Mouse (Mus musculus) embryo, embryonic 11.5 days (tissue): Measurements from ENCODE around the gene Ier3.

Experiments
- DNase-seq: peaks from one replicate; pipeline ENCODE4 v3.0.0-alpha.2; 2012; ENCODE audit warnings: low read depth, low spot score

Ier3 gene

GRCm38 (mm10) chr17:35810900-35811648 lies 10.4 kb upstream of the Ier3 start:
- DNase-seq: no peak

DNA sequence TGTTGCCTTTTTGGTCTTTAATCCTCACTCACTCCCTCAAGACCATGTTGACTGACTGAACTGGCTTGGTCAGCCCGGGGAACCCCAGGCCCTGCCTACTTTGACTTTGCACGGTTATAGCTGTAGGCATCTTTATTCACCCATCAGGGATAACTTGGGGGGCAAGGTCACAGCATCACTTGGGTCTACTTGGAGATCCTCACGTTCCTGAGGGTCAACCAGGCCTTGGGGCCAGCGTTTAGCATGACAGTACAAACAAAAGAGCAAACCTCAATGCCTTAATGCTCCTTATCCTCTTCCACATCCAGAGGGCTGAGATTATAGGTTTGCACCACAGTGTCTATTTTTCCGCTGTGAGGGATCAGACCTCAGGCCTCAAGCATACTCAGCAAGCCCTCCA lies 9.2 kb upstream of the Ier3 start:
- no peak for DNase-seq

DNA sequence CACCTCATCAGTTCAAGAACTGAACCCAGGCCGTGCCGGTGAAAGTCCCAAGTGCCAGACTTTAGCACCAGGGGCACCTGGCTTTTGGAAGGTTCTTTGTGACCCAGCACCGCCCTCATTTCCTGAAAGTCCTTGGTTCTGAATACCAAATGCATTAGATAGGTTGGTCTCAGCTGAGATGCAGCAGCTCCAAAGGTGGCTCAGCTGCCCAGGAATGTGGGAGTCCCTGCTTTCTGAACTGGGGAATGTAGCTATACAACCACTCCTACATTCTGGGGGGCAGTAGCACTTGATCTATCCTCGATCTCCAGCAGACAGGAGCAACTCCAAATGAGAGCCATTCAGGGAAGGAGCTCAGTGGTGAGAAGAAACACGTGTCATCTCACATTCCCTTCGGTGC lies 8.7 kb upstream of the Ier3 start:
- DNase-seq: no peak

GRCm38 (mm10) chr17:35813245-35813647 lies 8.2 kb upstream of the Ier3 start:
- DNase-seq: no peak

DNA sequence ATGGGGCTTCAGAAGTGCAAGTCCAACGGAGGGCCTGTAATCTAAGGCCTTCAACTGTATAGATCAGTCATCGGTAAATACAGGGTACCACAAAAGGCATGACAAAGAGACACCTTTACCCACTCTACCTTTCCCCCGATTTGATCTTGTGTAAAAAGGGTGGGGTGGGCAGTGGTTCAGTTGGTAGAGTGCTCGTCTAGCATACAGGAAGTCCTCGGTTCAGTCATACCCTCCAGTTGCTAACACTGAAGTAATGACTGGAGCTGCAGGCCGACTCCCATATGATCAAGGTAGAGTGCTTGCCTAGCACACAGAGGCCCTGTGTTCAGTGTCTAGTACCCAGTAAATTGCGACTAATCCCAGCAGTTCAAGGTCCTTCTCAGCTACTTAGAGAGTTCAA lies 7.8 kb upstream of the Ier3 start:
- DNase-seq: no peak

- no peak for DNase-seq
Measured at GRCm38 (mm10) chr17:35814678-35815077, 6.8 kb upstream of the Ier3 start.

DNA sequence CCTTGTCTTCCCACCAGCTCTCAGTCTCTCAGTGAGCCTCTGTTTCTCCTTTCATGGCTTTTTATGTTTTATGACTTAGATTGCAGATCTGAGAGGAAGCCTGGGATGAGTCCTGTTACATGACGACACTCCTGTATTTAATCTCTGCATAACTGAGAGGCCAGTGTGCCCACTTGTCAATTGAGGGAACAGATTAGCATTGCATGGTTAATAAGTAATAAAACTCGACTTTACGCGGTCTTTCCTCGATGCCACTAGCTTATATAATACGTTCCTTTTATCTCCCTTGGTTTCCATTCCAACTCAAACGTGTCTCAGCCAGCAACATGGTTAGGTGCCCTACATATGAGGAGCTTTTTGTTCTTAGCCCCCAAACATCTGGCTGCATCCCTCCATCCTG lies 5.6 kb upstream of the Ier3 start:
- no peak for DNase-seq

DNA sequence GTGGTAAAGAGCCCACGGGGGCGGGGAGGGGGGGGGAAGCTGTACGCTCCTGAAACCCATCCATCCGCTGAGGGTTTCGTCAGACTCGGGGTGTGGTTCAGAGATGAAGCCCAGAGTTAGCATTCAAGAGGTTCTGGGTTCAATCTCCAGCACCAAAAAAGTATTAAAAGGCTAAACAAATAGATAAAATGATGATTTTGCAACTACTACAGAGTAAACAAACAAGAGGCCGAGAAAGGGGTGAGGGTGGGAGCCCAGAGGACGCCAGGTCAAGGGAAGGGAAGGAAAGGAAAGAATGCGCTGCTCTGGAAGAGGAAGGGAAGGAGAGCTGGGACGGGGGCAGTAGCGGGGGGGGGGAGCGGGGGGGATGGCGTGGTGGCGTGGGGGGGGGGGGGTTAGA lies 4.8 kb upstream of the Ier3 start:
- no peak for DNase-seq

- DNase-seq: no peak
Measured at GRCm38 (mm10) chr17:35817226-35817625, 4.3 kb upstream of the Ier3 start.

DNA sequence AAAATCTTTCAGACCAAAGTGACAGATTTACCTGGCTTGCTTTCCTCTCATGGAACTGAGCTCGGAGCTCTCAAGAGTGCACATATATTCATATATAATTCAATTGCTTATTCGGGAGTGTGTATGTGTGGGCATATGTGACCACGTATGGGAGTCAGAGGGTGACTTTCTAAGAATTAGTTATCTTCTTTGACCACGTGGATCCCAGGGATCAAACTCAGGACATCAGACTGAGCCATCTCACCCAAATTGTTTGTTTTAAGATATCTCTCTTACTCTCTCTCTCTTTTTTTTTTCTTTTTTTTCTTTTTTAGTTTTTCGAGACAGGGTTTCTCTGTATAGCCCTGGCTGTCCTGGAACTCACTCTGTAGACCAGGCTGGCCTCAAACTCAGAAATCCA lies 1.4 kb upstream of the Ier3 start:
- no peak for DNase-seq

DNA sequence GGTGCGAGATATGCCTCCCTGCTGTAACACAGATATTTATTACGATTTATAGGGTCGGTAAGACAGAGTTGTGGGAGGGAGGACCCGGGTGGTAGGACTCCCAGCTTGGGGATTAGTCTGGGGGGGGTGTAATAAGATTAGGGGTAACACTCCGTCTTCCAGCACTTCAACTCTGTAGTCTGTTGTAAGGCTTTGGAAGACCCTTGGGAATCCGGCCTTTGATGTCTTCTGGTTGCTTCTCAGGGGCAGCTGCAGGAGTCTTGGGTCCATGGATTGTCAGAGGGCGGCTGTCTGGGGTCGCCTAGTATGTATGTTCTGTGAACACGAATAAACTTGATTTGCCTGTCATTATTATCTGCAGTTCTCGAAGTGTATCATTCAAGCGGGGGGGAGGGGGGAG lies 1.1 kb downstream of the Ier3 start:
- no peak for DNase-seq

GRCm38 (mm10) chr17:35822964-35823937 lies 1.8 kb downstream of the Ier3 start, which contains the start of gene Flot1:
Gene Flot1, plus strand, starts transcription at chr17:35823230.
- DNase-seq: peak; percentile 79

DNA sequence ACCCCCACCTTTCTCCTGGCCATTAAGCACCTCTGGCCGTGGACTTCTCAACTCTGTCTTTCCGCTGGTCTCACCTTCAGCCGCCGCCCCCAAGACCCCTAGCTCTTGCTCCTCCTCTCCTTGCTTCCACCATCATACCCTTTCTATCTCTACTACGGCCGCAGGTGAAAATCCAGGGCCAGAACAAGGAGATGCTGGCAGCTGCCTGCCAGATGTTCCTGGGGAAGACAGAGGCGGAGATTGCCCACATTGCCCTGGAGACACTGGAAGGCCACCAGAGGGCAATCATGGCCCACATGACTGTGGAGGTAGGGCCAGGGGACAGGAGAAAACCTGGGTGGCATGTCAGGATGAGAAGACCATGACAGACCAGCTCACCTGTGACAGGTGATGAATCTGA lies 2.9 kb downstream of the Ier3 start:
- DNase-seq: no peak

DNA sequence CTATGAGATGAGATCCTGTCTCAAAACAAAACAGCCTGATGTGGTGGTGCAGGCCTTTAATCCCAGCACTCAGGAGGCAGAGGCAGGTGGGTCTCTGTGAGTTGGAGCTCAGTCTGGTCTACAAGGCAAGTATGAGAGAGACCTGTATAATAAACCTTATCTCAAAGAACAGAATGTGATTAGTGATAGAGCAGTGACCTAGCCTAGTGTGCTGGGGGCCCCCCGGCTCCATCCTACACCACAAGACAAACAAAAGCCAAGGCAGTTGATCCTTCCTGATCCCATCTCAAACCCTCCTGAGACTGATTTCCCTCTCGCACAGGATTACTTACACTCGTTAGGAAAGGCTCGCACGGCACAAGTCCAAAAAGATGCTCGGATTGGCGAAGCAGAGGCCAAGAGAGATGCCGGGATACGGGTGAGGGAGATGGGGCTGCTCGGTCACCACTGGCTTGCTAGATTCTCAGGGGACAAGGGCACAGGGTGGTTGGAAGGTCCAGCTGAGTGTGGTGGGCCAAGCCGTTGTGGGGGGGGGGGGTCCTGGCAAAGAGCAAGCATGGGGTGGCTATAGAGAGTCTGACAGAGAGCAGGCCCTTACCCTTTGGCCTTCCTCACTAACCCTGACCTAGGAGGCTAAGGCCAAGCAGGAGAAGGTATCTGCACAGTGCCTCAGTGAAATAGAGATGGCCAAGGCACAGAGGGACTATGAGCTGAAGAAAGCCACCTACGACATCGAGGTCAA lies 3.8 kb downstream of the Ier3 start:
- DNase-seq: no peak

- peak; percentile 68 for DNase-seq
Measured at GRCm38 (mm10) chr17:35829737-35830136, 8.3 kb downstream of the Ier3 start.

DNA sequence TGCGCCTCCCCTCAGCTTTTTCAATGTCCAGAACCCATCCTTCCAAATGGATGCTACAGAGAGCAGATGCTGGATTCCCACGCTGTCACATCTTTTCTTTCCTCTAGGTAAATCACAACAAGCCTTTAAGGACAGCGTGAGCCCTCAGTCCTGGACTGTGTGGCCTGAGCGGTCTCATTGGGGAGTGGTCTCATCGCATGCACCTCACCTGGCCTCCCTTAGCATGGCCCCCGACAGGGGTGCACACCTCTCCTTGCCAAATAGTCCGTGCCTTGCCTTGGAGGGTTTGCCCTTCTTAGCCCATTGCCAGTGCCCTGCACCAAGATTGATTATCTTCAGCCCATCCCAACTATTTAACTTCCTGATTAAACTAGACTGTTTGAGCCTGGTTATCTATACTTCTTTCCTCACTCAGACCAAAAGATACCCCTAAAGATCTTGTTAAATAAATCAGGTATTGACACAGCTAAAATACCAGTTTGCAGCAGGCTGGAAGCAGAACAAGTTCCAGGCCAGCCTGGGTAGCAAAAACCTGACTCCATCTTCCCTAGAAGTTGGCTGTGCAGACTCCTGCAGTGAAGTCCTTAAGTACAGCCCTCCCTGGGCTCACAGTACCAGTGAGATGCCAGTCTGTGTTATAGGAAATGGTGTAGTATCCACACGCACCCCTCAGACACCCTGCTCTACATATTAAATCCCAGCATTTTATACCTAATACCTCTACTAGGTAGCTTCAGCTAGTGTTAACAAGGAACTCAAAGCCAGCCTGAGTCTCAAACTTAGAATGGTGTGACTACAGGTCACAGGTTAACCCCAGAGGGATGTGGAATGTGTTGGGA lies 11.1 kb downstream of the Ier3 start:
- no peak for DNase-seq

GRCm38 (mm10) chr17:35833239-35833751 lies 11.8 kb downstream of the Ier3 start:
- DNase-seq: no peak

DNA sequence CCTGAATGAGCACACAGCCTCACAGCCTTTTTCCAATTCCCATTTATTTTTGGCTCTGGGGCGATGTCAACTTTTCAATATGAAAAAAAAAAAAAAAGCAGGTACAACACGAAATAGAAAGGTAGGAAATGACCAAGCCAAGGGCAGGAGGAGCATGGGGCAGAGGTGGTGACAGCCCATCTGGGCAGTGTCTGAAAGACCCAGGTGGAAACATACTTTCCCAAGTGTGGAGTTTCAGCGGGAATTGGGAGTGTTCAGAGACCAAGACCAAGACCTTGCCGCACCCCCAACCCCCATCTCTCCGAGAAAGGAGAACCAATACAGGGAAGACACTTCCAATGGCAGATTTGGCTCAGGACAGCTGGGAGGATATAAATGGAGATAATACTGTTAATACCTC lies 12.4 kb downstream of the Ier3 start:
- no peak for DNase-seq

GRCm38 (mm10) chr17:35834696-35835422 lies 13.4 kb downstream of the Ier3 start:
- no peak for DNase-seq

- no peak for DNase-seq
Measured at GRCm38 (mm10) chr17:35835424-35836140, 14.1 kb downstream of the Ier3 start.
